Mouse (Mus musculus): ENCODE measurements around the gene Tap2. TPM values are rescaled to one million over a fixed set of nuclear protein-coding genes. Genes with fewer than 3 reads are reported as not detected.

Tap2 gene
- polyA plus RNA-seq, 1 experiment from 2014 or later: 7.4 TPM

DNA sequence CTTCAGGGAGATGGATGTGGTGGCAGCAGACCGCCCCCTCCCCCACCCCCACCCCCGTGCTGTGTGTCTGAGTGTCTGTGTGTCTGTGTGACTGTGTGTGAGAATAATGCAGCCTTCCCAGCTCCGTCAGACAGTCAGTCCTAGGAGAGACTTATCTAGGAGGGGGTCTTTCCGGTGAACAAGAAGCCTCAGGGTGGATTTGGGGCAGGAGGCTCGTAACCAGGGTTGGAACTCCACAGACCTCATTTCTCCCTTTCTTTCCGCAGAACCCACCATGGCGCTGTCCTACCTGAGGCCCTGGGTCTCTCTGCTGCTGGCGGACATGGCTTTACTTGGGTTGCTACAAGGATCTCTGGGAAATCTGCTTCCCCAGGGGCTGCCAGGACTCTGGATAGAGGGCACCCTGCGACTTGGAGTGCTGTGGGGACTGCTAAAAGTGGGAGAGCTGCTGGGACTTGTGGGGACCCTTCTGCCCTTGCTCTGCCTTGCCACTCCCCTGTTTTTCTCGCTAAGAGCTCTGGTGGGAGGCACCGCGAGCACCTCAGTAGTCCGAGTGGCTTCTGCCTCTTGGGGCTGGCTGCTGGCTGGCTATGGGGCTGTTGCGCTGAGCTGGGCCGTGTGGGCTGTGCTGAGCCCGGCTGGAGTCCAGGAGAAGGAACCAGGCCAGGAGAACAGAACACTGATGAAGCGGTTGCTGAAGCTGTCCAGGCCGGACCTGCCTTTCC, 1.9 kb downstream of the Tap2 start:
- peak overlapping the region; percentile 94 for H3K4me2 ChIP-seq
- peaks cover 10% of the 10 kb centered on the region; the same call in 1 of the 2 replicates for H3K27me3 ChIP-seq
- peak overlapping the region; percentile 77 for H3K9ac ChIP-seq
- H3K36me3 ChIP-seq (replicated peaks): no peaks in the 10 kb centered on the region
- peak overlapping the region; percentile 88 for H3K4me3 ChIP-seq (replicated peaks)
- 11% methylated on average over 18 of the region's 18 CpGs for WGBS (ENCODE audit: insufficient replicate concordance)
- H3K27ac ChIP-seq (replicated peaks): peak overlapping the region; percentile 67
- peaks cover 29% of the 10 kb centered on the region for H3K4me1 ChIP-seq (replicated peaks)
- ATAC-seq (ENCODE audit: insufficient read depth): peak; percentile 27; the same call in 1 of the 2 replicates
- H3K9me3 ChIP-seq (replicated peaks): no peaks in the 10 kb centered on the region

DNA sequence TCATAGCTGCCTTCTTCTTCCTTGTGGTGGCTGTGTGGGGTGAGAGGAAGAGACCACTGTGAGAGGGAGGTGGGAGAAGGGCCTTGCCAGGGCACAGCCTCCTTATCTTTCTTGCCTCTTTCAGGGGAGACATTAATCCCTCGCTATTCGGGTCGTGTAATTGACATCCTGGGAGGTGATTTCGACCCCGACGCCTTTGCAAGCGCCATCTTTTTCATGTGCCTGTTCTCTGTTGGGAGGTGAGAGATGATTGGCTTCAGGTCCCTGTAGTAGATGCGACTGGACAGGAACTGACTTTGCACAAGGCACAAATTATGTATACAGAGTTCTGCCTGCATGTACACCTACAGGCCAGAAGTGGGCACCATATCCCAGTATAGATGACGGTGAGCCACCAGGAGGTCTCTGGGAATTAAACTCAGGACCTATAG, 2.4 kb downstream of the Tap2 start:
- Histone ChIP-seq H3K4me3 (replicated peaks) (peak overlapping the region; percentile 88), H3K4me1 (replicated peaks) (peaks cover 35% of the 10 kb centered on the region), H3K4me2 (peak overlapping the region; percentile 94), H3K36me3 (replicated peaks) (no peaks in the 10 kb centered on the region), H3K9me3 (replicated peaks) (no peaks in the 10 kb centered on the region), H3K27ac (replicated peaks) (peak overlapping the region; percentile 67), H3K9ac (peak overlapping the region; percentile 77), H3K27me3 (peaks cover 6% of the 10 kb centered on the region; the same call in 1 of the 2 replicates)
- WGBS (ENCODE audit: insufficient replicate concordance): 10% methylated on average over 9 of the region's 9 CpGs
- ATAC-seq (ENCODE audit: insufficient read depth): 0 out of 2 replicates have a peak, but pooled peaks have one; percentile 24

- H3K4me3 ChIP-seq (replicated peaks): no peak overlapping the region
- H3K36me3 ChIP-seq (replicated peaks): no peaks in the 10 kb centered on the region
- 71% methylated on average over 5 of the region's 5 CpGs for WGBS (ENCODE audit: insufficient replicate concordance)
- no peak overlapping the region for H3K9ac ChIP-seq
- H3K27me3 ChIP-seq: no peaks in the 10 kb centered on the region; the same call in 1 of the 2 replicates
- no peaks in the 10 kb centered on the region for H3K9me3 ChIP-seq (replicated peaks)
- ATAC-seq (ENCODE audit: insufficient read depth): no peak
- H3K4me1 ChIP-seq (replicated peaks): peaks cover 42% of the 10 kb centered on the region
- H3K4me2 ChIP-seq: no peak overlapping the region
- H3K27ac ChIP-seq (replicated peaks): no peak overlapping the region
Measured at GRCm38 (mm10) chr17:34206731-34207130, 3.4 kb downstream of the Tap2 start.

- Histone ChIP-seq H3K4me3 (replicated peaks) (no peak overlapping the region), H3K4me1 (replicated peaks) (peaks cover 46% of the 10 kb centered on the region), H3K27me3 (no peaks in the 10 kb centered on the region; the same call in 1 of the 2 replicates), H3K36me3 (replicated peaks) (no peaks in the 10 kb centered on the region), H3K9ac (no peak overlapping the region), H3K4me2 (no peak overlapping the region), H3K9me3 (replicated peaks) (no peaks in the 10 kb centered on the region), H3K27ac (replicated peaks) (no peak overlapping the region)
- 51% methylated on average over 3 of the region's 3 CpGs for WGBS (ENCODE audit: insufficient replicate concordance)
- no peak for ATAC-seq (ENCODE audit: insufficient read depth)
Measured at GRCm38 (mm10) chr17:34207456-34207855, 4.1 kb downstream of the Tap2 start.

DNA sequence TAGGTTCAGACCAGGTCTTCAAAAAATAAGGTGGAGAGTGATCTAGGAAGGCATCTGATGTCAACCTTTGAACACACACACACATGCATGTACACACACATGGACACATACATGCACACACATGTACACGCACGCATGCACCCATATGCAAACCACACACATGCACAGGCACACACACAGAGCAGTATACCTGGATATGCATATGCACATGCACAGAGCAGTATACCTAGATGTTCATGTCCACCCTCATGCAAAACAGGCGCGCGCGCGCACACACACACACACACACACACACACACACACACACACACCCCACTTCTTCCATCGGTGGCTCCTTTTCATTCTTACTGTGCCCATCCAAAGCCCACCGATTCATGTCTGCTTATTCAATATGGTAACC, 4.5 kb downstream of the Tap2 start:
- H3K4me2 ChIP-seq: no peak overlapping the region
- H3K9ac ChIP-seq: no peak overlapping the region
- no peak overlapping the region for H3K4me3 ChIP-seq (replicated peaks)
- H3K9me3 ChIP-seq (replicated peaks): no peaks in the 10 kb centered on the region
- no peak overlapping the region for H3K27ac ChIP-seq (replicated peaks)
- H3K27me3 ChIP-seq: no peaks in the 10 kb centered on the region; the same call in 1 of the 2 replicates
- H3K4me1 ChIP-seq (replicated peaks): peaks cover 46% of the 10 kb centered on the region
- ATAC-seq (ENCODE audit: insufficient read depth): no peak
- H3K36me3 ChIP-seq (replicated peaks): no peaks in the 10 kb centered on the region
- 93% methylated on average over 9 of the region's 9 CpGs for WGBS (ENCODE audit: insufficient replicate concordance)

DNA sequence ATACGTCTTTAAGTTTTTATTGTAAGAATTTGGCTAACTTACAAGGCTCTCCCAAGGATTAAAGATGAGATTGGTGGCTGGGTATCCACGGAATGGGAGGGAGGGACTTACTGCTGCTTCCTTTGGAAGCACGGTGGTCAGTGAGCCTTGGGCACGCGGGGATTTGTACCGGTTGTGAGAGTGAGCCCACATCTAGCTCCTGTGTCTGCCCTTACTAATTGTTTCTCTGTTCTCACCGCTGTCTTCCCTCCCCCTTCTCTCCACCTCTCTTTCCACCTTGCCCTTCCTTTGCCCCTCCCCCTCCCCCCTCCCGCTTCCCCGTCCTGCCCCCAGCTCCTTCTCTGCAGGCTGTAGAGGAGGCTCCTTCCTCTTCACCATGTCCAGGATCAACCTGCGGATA, 5.1 kb downstream of the Tap2 start:
- H3K27ac ChIP-seq (replicated peaks): no peak overlapping the region

DNA sequence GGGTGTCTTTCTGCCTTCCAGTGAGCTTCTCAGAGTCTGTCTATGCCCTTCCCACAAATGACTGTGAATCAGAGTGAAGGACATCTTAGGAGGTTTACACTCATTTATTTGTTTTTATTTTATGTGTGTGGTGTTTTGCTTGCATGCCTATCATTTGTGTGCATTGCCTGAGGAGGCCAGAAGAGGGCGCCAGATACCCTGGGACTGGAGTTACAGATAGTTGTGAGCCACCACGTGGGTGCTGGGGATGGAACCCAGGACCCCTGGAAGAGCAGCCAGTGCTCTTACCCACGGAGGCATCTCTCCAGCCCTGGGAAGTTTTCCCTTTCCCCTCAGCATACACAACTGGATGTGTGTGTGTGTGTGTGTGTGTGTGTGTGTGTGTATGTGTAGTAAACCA, 6.4 kb downstream of the Tap2 start:
- Histone ChIP-seq H3K4me3 (replicated peaks) (no peak overlapping the region), H3K27ac (replicated peaks) (no peak overlapping the region), H3K4me2 (no peak overlapping the region), H3K27me3 (peaks cover 4% of the 10 kb centered on the region; the same call in 1 of the 2 replicates), H3K36me3 (replicated peaks) (no peaks in the 10 kb centered on the region), H3K9me3 (replicated peaks) (no peaks in the 10 kb centered on the region), H3K4me1 (replicated peaks) (peaks cover 39% of the 10 kb centered on the region), H3K9ac (no peak overlapping the region)
- WGBS (ENCODE audit: insufficient replicate concordance): 36% methylated on average over 3 of the region's 3 CpGs
- ATAC-seq (ENCODE audit: insufficient read depth): no peak

More for the DNA sequence above, 5.1 kb downstream of the Tap2 start:
- H3K4me2 ChIP-seq: no peak overlapping the region
- no peak overlapping the region for H3K4me3 ChIP-seq (replicated peaks)
- peaks cover 46% of the 10 kb centered on the region for H3K4me1 ChIP-seq (replicated peaks)
- no peaks in the 10 kb centered on the region for H3K27me3 ChIP-seq
- WGBS (ENCODE audit: insufficient replicate concordance): 30% methylated on average over 10 of the region's 10 CpGs
- H3K9ac ChIP-seq: no peak overlapping the region
- no peaks in the 10 kb centered on the region for H3K36me3 ChIP-seq (replicated peaks)
- ATAC-seq (ENCODE audit: insufficient read depth): no peak
- H3K9me3 ChIP-seq (replicated peaks): no peaks in the 10 kb centered on the region

GRCm38 (mm10) chr17:34210599-34210998, 7.3 kb downstream of the Tap2 start:
- Histone ChIP-seq H3K4me2 (no peak overlapping the region), H3K9ac (no peak overlapping the region), H3K4me1 (replicated peaks) (peaks cover 30% of the 10 kb centered on the region), H3K4me3 (replicated peaks) (no peak overlapping the region), H3K27me3 (peaks cover 4% of the 10 kb centered on the region; the same call in 1 of the 2 replicates), H3K27ac (replicated peaks) (no peak overlapping the region; the same call in 1 of the 2 replicates), H3K9me3 (replicated peaks) (no peaks in the 10 kb centered on the region), H3K36me3 (replicated peaks) (no peaks in the 10 kb centered on the region)
- peak; percentile 82 for ATAC-seq (ENCODE audit: insufficient read depth)
- WGBS (ENCODE audit: insufficient replicate concordance): 13% methylated on average over 3 of the region's 3 CpGs

- Histone ChIP-seq H3K9me3 (replicated peaks) (no peaks in the 10 kb centered on the region), H3K4me3 (replicated peaks) (no peak overlapping the region), H3K27me3 (peaks cover 4% of the 10 kb centered on the region; the same call in 1 of the 2 replicates), H3K9ac (no peak overlapping the region), H3K4me2 (no peak overlapping the region), H3K27ac (replicated peaks) (no peak overlapping the region), H3K36me3 (replicated peaks) (no peaks in the 10 kb centered on the region), H3K4me1 (replicated peaks) (peaks cover 20% of the 10 kb centered on the region; the same call in 1 of the 2 replicates)
- WGBS (ENCODE audit: insufficient replicate concordance): 25% methylated on average over 23 of the region's 23 CpGs
- no peak for ATAC-seq (ENCODE audit: insufficient read depth)
Measured at GRCm38 (mm10) chr17:34211746-34212365, 8.5 kb downstream of the Tap2 start.

GRCm38 (mm10) chr17:34213936-34214335, 10.6 kb downstream of the Tap2 start:
- WGBS (ENCODE audit: insufficient replicate concordance): 74% methylated on average over 21 of the region's 21 CpGs

DNA sequence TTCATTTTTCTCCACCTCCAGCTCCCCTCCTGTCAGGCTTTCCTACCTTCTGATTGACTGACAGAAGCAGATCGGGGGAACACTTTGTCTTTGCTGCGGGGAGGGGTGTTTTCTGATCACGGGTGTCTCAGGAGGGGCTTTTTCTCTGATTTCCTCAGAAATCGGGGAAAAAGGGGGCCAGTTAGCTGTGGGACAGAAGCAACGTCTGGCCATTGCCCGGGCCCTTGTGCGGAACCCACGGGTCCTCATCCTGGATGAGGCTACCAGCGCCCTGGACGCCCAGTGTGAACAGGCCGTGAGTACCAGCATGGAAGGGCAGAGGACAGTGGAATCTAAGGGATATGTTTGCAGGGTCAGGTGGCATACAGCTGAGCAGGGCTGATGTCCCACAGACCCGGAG, 11.8 kb downstream of the Tap2 start:
- H3K27ac ChIP-seq (replicated peaks): no peak overlapping the region
- no peak overlapping the region for H3K9ac ChIP-seq
- peaks cover 4% of the 10 kb centered on the region; the same call in 1 of the 2 replicates for H3K27me3 ChIP-seq
- no peaks in the 10 kb centered on the region for H3K9me3 ChIP-seq (replicated peaks)
- H3K4me3 ChIP-seq (replicated peaks): no peak overlapping the region
- H3K4me1 ChIP-seq (replicated peaks): peaks cover 17% of the 10 kb centered on the region; the same call in 1 of the 2 replicates
- no peak overlapping the region for H3K4me2 ChIP-seq
- 76% methylated on average over 12 of the region's 12 CpGs for WGBS (ENCODE audit: insufficient replicate concordance)
- no peak for ATAC-seq (ENCODE audit: insufficient read depth)
- no peaks in the 10 kb centered on the region for H3K36me3 ChIP-seq (replicated peaks)

More at GRCm38 (mm10) chr17:34213936-34214335, 10.6 kb downstream of the Tap2 start:
- Histone ChIP-seq H3K4me3 (replicated peaks) (no peak overlapping the region), H3K9me3 (replicated peaks) (no peaks in the 10 kb centered on the region), H3K4me2 (no peak overlapping the region), H3K9ac (no peak overlapping the region), H3K27me3 (peaks cover 4% of the 10 kb centered on the region; the same call in 1 of the 2 replicates), H3K4me1 (replicated peaks) (peaks cover 20% of the 10 kb centered on the region; the same call in 1 of the 2 replicates), H3K36me3 (replicated peaks) (no peaks in the 10 kb centered on the region), H3K27ac (replicated peaks) (no peak overlapping the region)
- ATAC-seq (ENCODE audit: insufficient read depth): no peak

Measured in liver, embryonic 15.5 days (tissue).